Mouse (Mus musculus) MEL (cell line): ENCODE data around the gene 1190005I06Rik. TPM values are rescaled to one million over a fixed set of nuclear protein-coding genes. Genes with fewer than 3 reads are reported as not detected.

Experiments
- DNase-seq: peaks from one replicate; pipeline ENCODE4 v3.0.0; 2011; ENCODE audit warnings: low read depth, low spot score
- H3K27ac ChIP-seq: 2 replicates; pipeline ENCODE4 v1.5.1; 2012; ENCODE audit warnings: low read depth, mild to moderate bottlenecking, control low read depth, low read length, moderate library complexity; ENCODE audit not compliant: control insufficient read depth
- H3K27me3 ChIP-seq, 2 experiments: fragments of 150-350 bp in 1 of 2; sonication (generic) in 1 of 2; 2 replicates each; pipeline ENCODE4 v1.6.1; 2012; ENCODE audit warnings: low read length in 2 of 2, mild to moderate bottlenecking in 2 of 2, improper control_type of control experiment in 1 of 2, moderate library complexity in 1 of 2; ENCODE audit not compliant: insufficient read depth in 2 of 2, control insufficient read depth in 1 of 2
- H3K36me3 ChIP-seq, 2 experiments: 2 replicates each; pipeline ENCODE4 v1.6.1; 2012 to 2014; ENCODE audit warnings: low read length in 2 of 2, improper control_type of control experiment in 1 of 2, inconsistent platforms in 1 of 2, mild to moderate bottlenecking in 1 of 2; ENCODE audit not compliant: insufficient read depth in 2 of 2, control insufficient read depth in 1 of 2
- H3K4me1 ChIP-seq, 2 experiments: fragments of 150-350 bp in 1 of 2; sonication (generic) in 1 of 2; 2 replicates each; pipeline ENCODE4 v1.6.1; 2012; ENCODE audit warnings: low read length in 2 of 2, improper control_type of control experiment in 1 of 2, mild to moderate bottlenecking in 1 of 2; ENCODE audit not compliant: insufficient read depth in 2 of 2, control insufficient read depth in 1 of 2
- H3K4me3 ChIP-seq, 2 experiments: fragments of 150-350 bp in 1 of 2; sonication (generic) in 1 of 2; 2 replicates each; pipeline ENCODE4 v1.5.1; 2012; ENCODE audit warnings: low read depth in 2 of 2, low read length in 2 of 2, mild to moderate bottlenecking in 2 of 2, moderate library complexity in 2 of 2, control low read depth in 1 of 2, improper control_type of control experiment in 1 of 2; ENCODE audit not compliant: control insufficient read depth in 1 of 2, insufficient read depth in 1 of 2
- H3K79me2 ChIP-seq: 2 replicates; pipeline ENCODE4 v1.6.1; 2012; ENCODE audit warnings: mild to moderate bottlenecking, low read length, moderate library complexity; ENCODE audit not compliant: control insufficient read depth, poor library complexity, insufficient read depth
- H3K9ac ChIP-seq: 2 replicates; pipeline ENCODE4 v1.6.1; 2012; ENCODE audit warnings: low read depth, mild to moderate bottlenecking, control low read depth, low read length, moderate library complexity; ENCODE audit not compliant: control insufficient read depth, poor library complexity, severe bottlenecking
- H3K9me3 ChIP-seq: fragments of 150-350 bp; sonication (generic); replicated peaks from 2 replicates; pipeline ENCODE4 v1.6.1; 2012; ENCODE audit warnings: mild to moderate bottlenecking, low read length, improper control_type of control experiment, moderate library complexity; ENCODE audit not compliant: insufficient read depth
- BHLHE40 ChIP-seq: IDR thresholded peaks from 2 replicates; pipeline ENCODE4 v1.6.1; 2012; ENCODE audit warnings: low read depth, mild to moderate bottlenecking, inconsistent platforms, low read length, improper control_type of control experiment, borderline replicate concordance
- CHD1 ChIP-seq: IDR thresholded peaks from 2 replicates; pipeline ENCODE4 v1.6.1; 2012; ENCODE audit warnings: low read depth, mild to moderate bottlenecking, inconsistent platforms, low read length, improper control_type of control experiment
- ETS1 ChIP-seq: IDR thresholded peaks from 2 replicates; pipeline ENCODE4 v1.6.1; 2012; ENCODE audit warnings: low read depth, mild to moderate bottlenecking, inconsistent platforms, low read length, improper control_type of control experiment, moderate library complexity
- GABPA ChIP-seq: IDR thresholded peaks from 2 replicates; pipeline ENCODE4 v1.6.1; 2012; ENCODE audit warnings: low read depth, mild to moderate bottlenecking, inconsistent platforms, low read length, improper control_type of control experiment, moderate library complexity
- GATA1 ChIP-seq: IDR thresholded peaks from 2 replicates; pipeline ENCODE4 v1.6.1; 2011; ENCODE audit warnings: low read depth, low read length, improper control_type of control experiment
- HCFC1 ChIP-seq: IDR thresholded peaks from 2 replicates; pipeline ENCODE4 v1.6.1; 2012; ENCODE audit warnings: low read depth, mild to moderate bottlenecking, inconsistent platforms, low read length, improper control_type of control experiment, moderate library complexity
- JUND ChIP-seq: IDR thresholded peaks from 2 replicates; pipeline ENCODE4 v1.6.1; 2011; ENCODE audit warnings: low read depth, mild to moderate bottlenecking, improper control_type of control experiment, low read length
- MAFK ChIP-seq: IDR thresholded peaks from 2 replicates; pipeline ENCODE4 v1.6.1; 2011; ENCODE audit warnings: low read depth, mild to moderate bottlenecking, low read length, improper control_type of control experiment, borderline replicate concordance
- MAX ChIP-seq: IDR thresholded peaks from 2 replicates; pipeline ENCODE4 v1.6.1; 2011; ENCODE audit warnings: low read length, improper control_type of control experiment
- MAZ ChIP-seq: IDR thresholded peaks from 2 replicates; pipeline ENCODE4 v1.6.1; 2012; ENCODE audit warnings: low read depth, mild to moderate bottlenecking, inconsistent platforms, low read length, improper control_type of control experiment
- MEF2A ChIP-seq: IDR thresholded peaks from 2 replicates; pipeline ENCODE4 v1.6.1; 2014; ENCODE audit warnings: low read depth, mild to moderate bottlenecking, inconsistent platforms, low read length, improper control_type of control experiment; ENCODE audit not compliant: poor library complexity, insufficient replicate concordance, severe bottlenecking; ENCODE audit errors: extremely low read depth
- MYC ChIP-seq: IDR thresholded peaks from 2 replicates; pipeline ENCODE4 v1.6.1; 2011; ENCODE audit warnings: low read depth, mild to moderate bottlenecking, low read length, improper control_type of control experiment, moderate library complexity
- NELFE ChIP-seq: IDR thresholded peaks from 2 replicates; pipeline ENCODE4 v1.6.1; 2011; ENCODE audit warnings: low read depth, low read length, improper control_type of control experiment
- NRF1 ChIP-seq: IDR thresholded peaks from 2 replicates; pipeline ENCODE4 v1.6.1; 2014; ENCODE audit warnings: low read depth, mild to moderate bottlenecking, inconsistent platforms, low read length, improper control_type of control experiment, moderate library complexity; ENCODE audit not compliant: poor library complexity, insufficient read depth, severe bottlenecking
- POLR2AphosphoS2 ChIP-seq: IDR thresholded peaks from 2 replicates; pipeline ENCODE4 v1.6.1; 2011; ENCODE audit warnings: low read length, improper control_type of control experiment
- RAD21 ChIP-seq: IDR thresholded peaks from 2 replicates; pipeline ENCODE4 v1.6.1; 2011; ENCODE audit warnings: mild to moderate bottlenecking, low read depth, low read length, improper control_type of control experiment
- RCOR1 ChIP-seq: IDR thresholded peaks from 2 replicates; pipeline ENCODE4 v1.6.1; 2012; ENCODE audit warnings: low read depth, mild to moderate bottlenecking, inconsistent platforms, low read length, improper control_type of control experiment
- SIN3A ChIP-seq: IDR thresholded peaks from 2 replicates; pipeline ENCODE4 v1.6.1; 2012; ENCODE audit warnings: low read length, improper control_type of control experiment, inconsistent platforms
- TAL1 ChIP-seq: IDR thresholded peaks from 2 replicates; pipeline ENCODE4 v1.6.1; 2012; ENCODE audit warnings: mild to moderate bottlenecking, inconsistent platforms, low read length, moderate library complexity, mixed read lengths
- TBP ChIP-seq: IDR thresholded peaks from 2 replicates; pipeline ENCODE4 v1.8.0; 2011; ENCODE audit warnings: low read depth, low read length, improper control_type of control experiment
- UBTF ChIP-seq: IDR thresholded peaks from 2 replicates; pipeline ENCODE4 v1.6.1; 2012; ENCODE audit warnings: low read depth, mild to moderate bottlenecking, inconsistent platforms, low read length, improper control_type of control experiment, moderate library complexity, borderline replicate concordance; ENCODE audit not compliant: insufficient read depth
- USF1 ChIP-seq: IDR thresholded peaks from 2 replicates; pipeline ENCODE4 v1.6.1; 2014; ENCODE audit warnings: low read depth, mild to moderate bottlenecking, inconsistent platforms, low read length, improper control_type of control experiment, moderate library complexity
- ZNF384 ChIP-seq: IDR thresholded peaks from 2 replicates; pipeline ENCODE4 v1.6.1; 2012; ENCODE audit warnings: low read depth, mild to moderate bottlenecking, inconsistent platforms, low read length, improper control_type of control experiment
- polyA plus RNA-seq, 2 experiments: library from polyadenylated mRNA; stranded (reverse) in 1 of 2; unstranded in 1 of 2; fragments of >175 nt in 1 of 2; fragments of >200 nt in 1 of 2; gene quantifications; 2 replicates each; pipeline versions ENCODE4 v1.2.1 to v1.2.4; 2012; ENCODE audit warnings: low replicate concordance in 2 of 2, low read depth in 1 of 2; ENCODE audit not compliant: insufficient read length in 2 of 2, insufficient read depth in 1 of 2, missing spikeins in 1 of 2
- total RNA-seq: library from RNA; depleted of rRNA; stranded (reverse); fragments of 300-350 nt; gene quantifications from 2 replicates; pipeline ENCODE4 v1.2.3, GENCODE M21; 2012

The 1190005I06Rik gene
- total and polyA plus RNA-seq, 3 experiments = 2.1 to 2.3 TPM; not detected in 1

GRCm38 (mm10) chr8:120568164-120568798, 79.2 kb downstream of the 1190005I06Rik start:
- H3K4me3 ChIP-seq = no peak overlapping the region
- TF ChIP-seq GABPA (no peak), JUND (no peak), UBTF (no peak), MYC (no peak), BHLHE40 (no peak), ETS1 (no peak), MAX (no peak), GATA1 (no peak), MEF2A (no peak), ZNF384 (no peak), MAFK (no peak), USF1 (no peak), TAL1 (no peak), SIN3A (no peak), NELFE (no peak), CHD1 (no peak), NRF1 (no peak)
- H3K4me1 ChIP-seq = peaks cover 0 to 11% of the 10 kb centered on the region in 2 experiments; a peak in 2 of 4 replicates
- no peak overlapping the region for H3K9ac ChIP-seq
- no peak for DNase-seq
- H3K79me2 ChIP-seq = peaks cover 3% of the 10 kb centered on the region
- peaks cover 12 to 25% of the 10 kb centered on the region in 2 experiments for H3K36me3 ChIP-seq
- no peaks in the 10 kb centered on the region for H3K27me3 ChIP-seq
- no peaks in the 10 kb centered on the region for H3K9me3 ChIP-seq
- no peak overlapping the region for H3K27ac ChIP-seq

GRCm38 (mm10) chr8:120567731-120568130, 79.7 kb downstream of the 1190005I06Rik start:
- H3K27ac ChIP-seq = no peak overlapping the region
- TF ChIP-seq MYC (no peak), POLR2AphosphoS2 (no peak), GABPA (no peak), HCFC1 (no peak), TBP (no peak), CHD1 (no peak), MAZ (no peak), RAD21 (no peak), SIN3A (no peak), RCOR1 (no peak)
- no peak overlapping the region for H3K4me3 ChIP-seq
- H3K36me3 ChIP-seq = peaks cover 18 to 25% of the 10 kb centered on the region in 2 experiments
- peaks cover 3% of the 10 kb centered on the region for H3K79me2 ChIP-seq
- H3K9me3 ChIP-seq = no peaks in the 10 kb centered on the region
- peaks cover 3 to 16% of the 10 kb centered on the region in 2 experiments; a peak in 3 of 4 replicates for H3K4me1 ChIP-seq
- H3K9ac ChIP-seq = no peak overlapping the region
- DNase-seq = no peak
- no peaks in the 10 kb centered on the region for H3K27me3 ChIP-seq
